Mouse (Mus musculus) lung, postnatal 0 days (tissue): ENCODE measurements around the gene Adprhl1.

Source experiments
- CTCF ChIP-seq: IDR thresholded peaks from 2 replicates; pipeline ENCODE4 v1.5.1; 2016; ENCODE audit warnings: antibody characterized with exemption, mild to moderate bottlenecking
- EP300 ChIP-seq: IDR thresholded peaks from 2 replicates; pipeline ENCODE4 v1.6.1; 2016; ENCODE audit warnings: antibody characterized with exemption, mild to moderate bottlenecking, control low read depth

DNA sequence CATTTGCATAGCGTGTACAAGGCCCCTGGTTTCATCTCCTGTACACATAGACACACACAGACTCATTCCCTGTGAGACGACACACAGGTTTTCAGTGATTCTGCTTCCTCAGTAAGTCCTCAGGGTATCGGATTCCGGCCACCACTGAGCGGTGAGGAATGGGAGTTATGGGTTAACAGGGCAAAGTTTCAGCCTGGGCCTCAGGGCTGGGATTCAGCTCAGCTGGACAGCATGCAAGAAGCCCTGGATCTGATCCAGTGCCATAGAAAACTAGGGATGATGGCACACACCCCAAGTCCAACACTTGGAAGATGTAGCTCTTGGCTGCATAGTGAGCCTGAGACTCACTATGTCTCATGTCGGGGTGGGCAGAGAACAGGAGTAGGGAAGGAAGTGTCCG, 74.0 kb downstream of the Adprhl1 start:
- TF ChIP-seq CTCF: no peak
- TF ChIP-seq EP300: no peak
